Mouse (Mus musculus): ENCODE data around the gene Ubtd2.

DNA sequence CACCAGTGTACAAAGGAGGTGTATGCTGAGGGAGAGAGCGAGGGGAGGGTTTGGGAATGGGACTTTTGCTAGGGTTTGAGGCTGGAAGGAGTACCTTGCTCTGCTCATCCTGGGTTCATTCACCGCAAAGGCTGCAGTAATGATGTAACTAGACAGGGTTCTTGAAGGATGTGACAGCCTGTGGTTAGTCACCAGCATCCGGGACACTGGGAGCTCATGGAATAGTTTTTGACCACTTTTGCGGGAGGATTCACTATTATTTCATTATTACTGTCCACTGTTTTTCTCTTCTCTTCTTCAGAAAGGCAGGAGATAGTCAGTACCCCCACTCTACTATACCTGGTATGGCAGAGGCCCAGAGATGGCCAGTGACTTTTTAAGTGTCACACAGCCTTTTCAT is 87.0 kb downstream of the Ubtd2 start:
- TF ChIP-seq CTCF (IDR thresholded peaks at IDR 0.05) (no peak), EP300 (IDR thresholded peaks at IDR 0.05) (no peak)

Data from lung, postnatal 0 days (tissue).